Mouse (Mus musculus): ENCODE data around the gene 2300002M23Rik. TPM values are rescaled to one million over a fixed set of nuclear protein-coding genes. Genes with fewer than 3 reads are reported as not detected.

The 2300002M23Rik gene
- not detected for polyA plus RNA-seq (2012; fragmentation: generic; extraction: Trizol)
- long read RNA-seq, experiment 1, result 0 reads
- long read RNA-seq, experiment 2, result 0 reads

DNA sequence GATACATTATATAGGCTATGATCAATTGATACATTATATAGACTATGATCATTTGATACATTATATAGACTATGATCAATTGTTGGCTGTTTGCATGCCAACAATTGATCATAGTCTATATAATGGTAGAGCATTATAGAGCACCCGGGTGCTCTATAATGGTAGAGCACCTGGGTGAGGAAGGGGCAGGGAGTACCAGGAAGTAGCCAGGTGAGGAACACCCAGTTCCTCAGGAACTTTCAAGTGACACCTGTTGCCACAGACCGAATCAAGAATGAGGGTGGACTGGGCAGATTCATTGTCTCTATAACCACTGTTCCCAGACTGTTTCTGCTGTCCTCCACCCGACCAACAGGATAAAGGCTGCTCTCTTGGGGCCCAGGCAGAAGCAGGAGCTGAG, at the start of gene 2300002M23Rik:
2300002M23Rik (plus strand) TSS at position 301 of the 400 bp plus-strand sequence.
- TF ChIP-seq MYOG (IDR thresholded peaks at IDR 0.05; ENCODE audit: control insufficient read depth, extremely low read depth, insufficient read length) (no peak), MYOD1 (IDR thresholded peaks at IDR 0.05; ENCODE audit: control insufficient read depth, insufficient read length, low read depth) (no peak), MAX (IDR thresholded peaks at IDR 0.05) (no peak)
- no peaks in the 10 kb centered on the region for H3K79me2 ChIP-seq (ENCODE audit: control insufficient read depth, insufficient read depth)
- peaks cover 6% of the 10 kb centered on the region for H3K27me3 ChIP-seq (ENCODE audit: control insufficient read depth, insufficient read depth, insufficient read length)
- no peak within 1 kb of the TSS for H3ac ChIP-seq (ENCODE audit: control insufficient read depth, insufficient read length, low read depth)
- H3K36me3 ChIP-seq (ENCODE audit: control insufficient read depth, insufficient read depth), result no peaks in the 10 kb centered on the region
- no peaks in the 10 kb centered on the region for H3K79me3 ChIP-seq (ENCODE audit: low read depth)
- no peak within 1 kb of the TSS for H3K4me3 ChIP-seq (ENCODE audit: insufficient read depth, poor library complexity, severe bottlenecking)

DNA sequence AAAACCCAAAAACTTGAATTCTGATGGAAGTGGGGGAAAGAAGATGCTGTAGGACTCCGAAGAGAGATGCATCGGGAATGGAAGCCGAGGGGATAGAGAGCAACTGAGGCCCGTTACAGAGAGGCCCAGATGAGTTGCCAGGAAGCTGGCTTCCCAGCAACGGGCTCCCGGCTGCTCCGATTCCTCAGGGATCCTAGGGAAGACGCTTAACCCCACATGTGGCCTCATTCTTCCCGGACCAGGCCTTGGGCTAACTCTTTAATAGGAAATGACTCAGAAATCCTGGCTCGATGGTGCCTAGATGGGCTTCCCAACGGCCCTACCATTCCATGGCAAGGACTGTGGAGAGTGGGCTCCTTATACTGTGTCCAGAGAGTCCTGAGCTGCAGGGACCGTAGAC, 49.7 kb upstream of the 2300002M23Rik start:
- TF ChIP-seq CEBPB (IDR thresholded peaks at IDR 0.05; ENCODE audit: low read depth) (no peak), MAX (IDR thresholded peaks at IDR 0.05) (no peak), CTCF (IDR thresholded peaks at IDR 0.05; ENCODE audit: control insufficient read depth, insufficient read depth, insufficient read length) (no peak), MYOG (IDR thresholded peaks at IDR 0.05; ENCODE audit: control insufficient read depth, extremely low read depth, insufficient read length) (no peak), FOSL1 (IDR thresholded peaks at IDR 0.05; ENCODE audit: insufficient read depth, low read length, poor library complexity, severe bottlenecking) (no peak), USF1 (IDR thresholded peaks at IDR 0.05; ENCODE audit: low read depth) (no peak), MYOD1 (IDR thresholded peaks at IDR 0.05; ENCODE audit: control insufficient read depth, insufficient read length, low read depth) (no peak)
- Histone ChIP-seq H3K36me3 (ENCODE audit: control insufficient read depth, insufficient read depth) (peaks cover 22% of the 10 kb centered on the region), H3K79me3 (ENCODE audit: low read depth) (peaks cover 12% of the 10 kb centered on the region), H3K79me2 (ENCODE audit: control insufficient read depth, insufficient read depth) (peaks cover 33% of the 10 kb centered on the region), H3ac (ENCODE audit: control insufficient read depth, insufficient read length, low read depth) (peak overlapping the region; percentile 65), H3K4me3 (ENCODE audit: insufficient read depth, poor library complexity, severe bottlenecking) (peak overlapping the region; percentile 76), H3K27me3 (ENCODE audit: control insufficient read depth, insufficient read depth, insufficient read length) (no peaks in the 10 kb centered on the region)

DNA sequence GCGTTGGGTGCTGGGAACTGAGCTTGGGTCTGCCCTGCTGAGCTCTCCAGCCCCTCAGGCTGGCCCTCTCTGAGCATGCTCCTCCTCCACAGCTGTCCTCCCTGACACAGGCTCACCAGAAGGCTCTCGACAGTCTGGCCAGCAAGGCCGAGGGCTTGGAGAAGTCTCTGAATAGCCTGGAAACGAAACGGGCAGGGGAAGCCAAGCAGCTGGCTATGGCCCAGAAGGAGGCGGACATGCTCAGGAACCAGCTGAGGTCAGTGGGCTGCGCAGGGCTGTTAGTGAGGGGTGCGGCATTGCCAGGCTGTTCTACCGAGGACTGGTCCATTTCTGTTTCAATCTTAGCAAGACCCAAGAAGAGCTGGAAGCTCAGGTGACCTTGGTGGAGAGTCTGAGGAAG, 42.9 kb upstream of the 2300002M23Rik start:
- Histone ChIP-seq H3ac (ENCODE audit: control insufficient read depth, insufficient read length, low read depth) (no peak overlapping the region), H3K4me3 (ENCODE audit: insufficient read depth, poor library complexity, severe bottlenecking) (no peak overlapping the region), H3K36me3 (ENCODE audit: control insufficient read depth, insufficient read depth) (peaks cover 25% of the 10 kb centered on the region), H3K79me3 (ENCODE audit: low read depth) (no peaks in the 10 kb centered on the region), H3K27me3 (ENCODE audit: control insufficient read depth, insufficient read depth, insufficient read length) (no peaks in the 10 kb centered on the region), H3K79me2 (ENCODE audit: control insufficient read depth, insufficient read depth) (no peaks in the 10 kb centered on the region)
- TF ChIP-seq CTCF (IDR thresholded peaks at IDR 0.05; ENCODE audit: control insufficient read depth, insufficient read depth, insufficient read length), result no peak
- TF ChIP-seq MAX (IDR thresholded peaks at IDR 0.05), result no peak
- no peak for TF ChIP-seq USF1 (IDR thresholded peaks at IDR 0.05; ENCODE audit: low read depth)
- no peak for TF ChIP-seq CEBPB (IDR thresholded peaks at IDR 0.05; ENCODE audit: low read depth)
- no peak for TF ChIP-seq MYOG (IDR thresholded peaks at IDR 0.05; ENCODE audit: control insufficient read depth, extremely low read depth, insufficient read length)
- TF ChIP-seq MYOD1 (IDR thresholded peaks at IDR 0.05; ENCODE audit: control insufficient read depth, insufficient read length, low read depth), result no peak
- TF ChIP-seq FOSL1 (IDR thresholded peaks at IDR 0.05; ENCODE audit: insufficient read depth, low read length, poor library complexity, severe bottlenecking), result no peak

DNA sequence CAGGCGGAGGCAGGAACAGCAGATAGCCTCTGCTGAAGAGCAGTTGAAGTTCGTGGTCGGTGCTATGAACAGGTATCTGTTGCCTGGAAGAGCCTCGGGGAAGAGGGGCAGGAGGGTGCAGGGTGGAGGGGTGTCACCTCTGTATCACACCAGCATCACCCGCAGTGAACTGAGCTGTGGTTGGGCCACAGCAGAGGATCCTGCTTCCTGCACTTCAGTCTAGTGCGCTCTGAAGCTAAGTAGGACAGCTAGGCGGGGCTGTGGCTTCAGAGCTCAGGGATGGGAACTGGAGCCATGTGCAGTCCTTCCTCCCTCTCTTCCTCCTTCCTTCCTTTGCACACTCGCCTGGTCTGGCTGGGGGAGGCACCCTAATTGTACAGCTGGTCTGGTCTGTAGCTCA, 40.6 kb upstream of the 2300002M23Rik start:
- Histone ChIP-seq H3K79me3 (ENCODE audit: low read depth) (no peaks in the 10 kb centered on the region), H3K27me3 (ENCODE audit: control insufficient read depth, insufficient read depth, insufficient read length) (no peaks in the 10 kb centered on the region), H3ac (ENCODE audit: control insufficient read depth, insufficient read length, low read depth) (no peak overlapping the region), H3K79me2 (ENCODE audit: control insufficient read depth, insufficient read depth) (no peaks in the 10 kb centered on the region), H3K4me3 (ENCODE audit: insufficient read depth, poor library complexity, severe bottlenecking) (no peak overlapping the region), H3K36me3 (ENCODE audit: control insufficient read depth, insufficient read depth) (peaks cover 29% of the 10 kb centered on the region)
- TF ChIP-seq CEBPB (IDR thresholded peaks at IDR 0.05; ENCODE audit: low read depth) (no peak), USF1 (IDR thresholded peaks at IDR 0.05; ENCODE audit: low read depth) (no peak), FOSL1 (IDR thresholded peaks at IDR 0.05; ENCODE audit: insufficient read depth, low read length, poor library complexity, severe bottlenecking) (no peak), CTCF (IDR thresholded peaks at IDR 0.05; ENCODE audit: control insufficient read depth, insufficient read depth, insufficient read length) (no peak), MAX (IDR thresholded peaks at IDR 0.05) (no peak), MYOG (IDR thresholded peaks at IDR 0.05; ENCODE audit: control insufficient read depth, extremely low read depth, insufficient read length) (no peak), MYOD1 (IDR thresholded peaks at IDR 0.05; ENCODE audit: control insufficient read depth, insufficient read length, low read depth) (no peak)

DNA sequence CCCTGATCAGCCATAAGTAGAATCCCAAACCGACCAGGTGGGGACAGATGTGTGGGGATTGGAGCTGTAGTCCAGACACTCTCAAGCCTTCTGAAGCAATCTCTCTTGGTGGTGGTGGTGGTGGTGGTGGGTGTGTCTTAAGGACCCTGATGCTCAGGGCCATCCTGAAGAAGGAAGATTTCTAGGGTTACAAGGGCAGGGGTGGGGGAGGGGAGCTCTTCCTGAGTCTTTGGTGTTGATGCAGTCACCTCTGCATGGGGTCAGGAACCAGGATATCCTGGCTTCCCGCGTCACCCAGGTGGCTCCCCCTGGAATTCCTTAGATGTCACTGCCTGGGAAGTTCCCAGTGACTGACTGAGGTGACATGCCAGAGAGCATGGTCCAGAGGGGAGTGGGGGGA, 34.9 kb upstream of the 2300002M23Rik start:
- no peak for TF ChIP-seq CEBPB (IDR thresholded peaks at IDR 0.05; ENCODE audit: low read depth)
- no peak for TF ChIP-seq FOSL1 (IDR thresholded peaks at IDR 0.05; ENCODE audit: insufficient read depth, low read length, poor library complexity, severe bottlenecking)
- no peaks in the 10 kb centered on the region for H3K27me3 ChIP-seq (ENCODE audit: control insufficient read depth, insufficient read depth, insufficient read length)

DNA sequence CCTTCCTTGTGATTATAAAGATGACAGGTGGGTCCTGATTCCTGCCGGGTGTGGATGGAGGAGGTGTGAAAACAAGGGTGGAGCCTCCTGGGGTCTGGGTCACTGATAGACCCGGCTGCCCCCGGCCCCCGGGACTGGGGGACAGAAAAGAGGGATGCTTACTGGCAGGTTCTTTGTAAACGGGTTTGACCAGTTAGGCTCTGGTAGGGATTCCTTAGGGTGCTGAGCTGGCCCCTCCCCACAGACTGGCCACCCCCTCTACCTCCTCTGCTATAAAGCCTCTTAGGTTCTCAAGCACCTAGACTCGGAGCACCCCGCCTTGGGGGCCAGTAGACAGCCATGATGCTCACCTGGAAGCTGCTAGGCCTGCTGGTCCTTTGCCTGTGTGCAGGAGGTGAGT, 34.3 kb upstream of the 2300002M23Rik start, which contains the start of gene Psors1c2:
Psors1c2 (plus strand) TSS at position 301 of the 400 bp plus-strand sequence.
- no peaks in the 10 kb centered on the region for H3K27me3 ChIP-seq (ENCODE audit: control insufficient read depth, insufficient read depth, insufficient read length)
- H3K79me3 ChIP-seq (ENCODE audit: low read depth), result no peaks in the 10 kb centered on the region
- no peaks in the 10 kb centered on the region for H3K79me2 ChIP-seq (ENCODE audit: control insufficient read depth, insufficient read depth)
- no peak within 1 kb of the TSS for H3ac ChIP-seq (ENCODE audit: control insufficient read depth, insufficient read length, low read depth)
- no peak within 1 kb of the TSS for H3K4me3 ChIP-seq (ENCODE audit: insufficient read depth, poor library complexity, severe bottlenecking)
- peaks cover 4% of the 10 kb centered on the region for H3K36me3 ChIP-seq (ENCODE audit: control insufficient read depth, insufficient read depth)
- no peak for TF ChIP-seq CEBPB (IDR thresholded peaks at IDR 0.05; ENCODE audit: low read depth)
- TF ChIP-seq FOSL1 (IDR thresholded peaks at IDR 0.05; ENCODE audit: insufficient read depth, low read length, poor library complexity, severe bottlenecking), result no peak
- no peak for TF ChIP-seq MYOG (IDR thresholded peaks at IDR 0.05; ENCODE audit: control insufficient read depth, extremely low read depth, insufficient read length)

More for the DNA sequence above, 34.9 kb upstream of the 2300002M23Rik start:
- Histone ChIP-seq H3K79me3 (ENCODE audit: low read depth) (no peaks in the 10 kb centered on the region), H3K4me3 (ENCODE audit: insufficient read depth, poor library complexity, severe bottlenecking) (no peak overlapping the region), H3ac (ENCODE audit: control insufficient read depth, insufficient read length, low read depth) (no peak overlapping the region), H3K79me2 (ENCODE audit: control insufficient read depth, insufficient read depth) (no peaks in the 10 kb centered on the region), H3K36me3 (ENCODE audit: control insufficient read depth, insufficient read depth) (peaks cover 4% of the 10 kb centered on the region)

Measured in C2C12 (cell line).